8 mouse cellular contexts compared by ENCODE assay signal in genomic region chr2:27473061-27473765, GRCm38 (mm10). TPM values are rescaled to one million over a fixed set of nuclear protein-coding genes. Genes with fewer than 3 reads are reported as not detected.
DNase-seq lines count a peak whose midpoint lies in the region; ATAC-seq lines count a peak whose summit lies in the region.

No protein-coding gene starts in this region.

- H3K9ac ChIP-seq in hindbrain, embryonic 14.5 days, result no peak overlapping the region
- peak overlapping the region; percentile 95 for H3K9ac ChIP-seq in midbrain, embryonic 16.5 days (ENCODE audit: low read depth, low read length)

- no peak for ATAC-seq in hindbrain, embryonic 14.5 days (ENCODE audit: low FRiP score)
- ATAC-seq in midbrain, embryonic 16.5 days, result no peak

- H3K27me3 ChIP-seq in heart, embryonic 10.5 days (ENCODE audit: insufficient read depth, poor library complexity, severe bottlenecking), result no peaks in the 10 kb centered on the region
- H3K27me3 ChIP-seq in hindbrain, embryonic 14.5 days (ENCODE audit: control insufficient read depth, insufficient read depth, low read length), result no peaks in the 10 kb centered on the region
- no peaks in the 10 kb centered on the region for H3K27me3 ChIP-seq in midbrain, embryonic 16.5 days (ENCODE audit: control insufficient read depth, insufficient read depth, low read depth, low read length)

- H3K27ac ChIP-seq in heart, embryonic 10.5 days, result peak overlapping the region; percentile 57
- no peak overlapping the region for H3K27ac ChIP-seq in hindbrain, embryonic 14.5 days
- no peak overlapping the region for H3K27ac ChIP-seq in midbrain, embryonic 16.5 days (ENCODE audit: low read length)

- H3K9me3 ChIP-seq in heart, embryonic 10.5 days, result no peaks in the 10 kb centered on the region
- no peaks in the 10 kb centered on the region for H3K9me3 ChIP-seq in hindbrain, embryonic 14.5 days (ENCODE audit: control insufficient read depth, low read length)
- H3K9me3 ChIP-seq in midbrain, embryonic 16.5 days (replicated peaks; ENCODE audit: control insufficient read depth, low read length, poor library complexity, severe bottlenecking), result no peaks in the 10 kb centered on the region

- H3K36me3 ChIP-seq in heart, embryonic 10.5 days, result peaks cover 29% of the 10 kb centered on the region
- no peaks in the 10 kb centered on the region for H3K36me3 ChIP-seq in hindbrain, embryonic 14.5 days (replicated peaks; ENCODE audit: control insufficient read depth, insufficient read depth)
- H3K36me3 ChIP-seq in midbrain, embryonic 16.5 days (ENCODE audit: control insufficient read depth, insufficient read depth, low read length), result no peaks in the 10 kb centered on the region

- no peak for DNase-seq in heart, embryonic 10.5 days (ENCODE audit: low spot score)
- no peak for DNase-seq in heart, postnatal 25 days (ENCODE audit: low spot score)
- DNase-seq in ZHBTc4 (ENCODE audit: low read depth, low spot score), result peak; percentile 59
- no peak for DNase-seq in hindbrain, embryonic 14.5 days (ENCODE audit: low spot score)
- no peak for DNase-seq in gastrocnemius, postnatal 14 days
- no peak for DNase-seq in gastrocnemius, adult 8-10 months (ENCODE audit: low spot score in 2 of 2)
- no peak for DNase-seq in cerebellum, adult 11-12 months

- H3K4me2 ChIP-seq in hindbrain, embryonic 14.5 days (replicated peaks), result peak overlapping the region; percentile 95
- peak overlapping the region; percentile 99 for H3K4me2 ChIP-seq in midbrain, embryonic 16.5 days (ENCODE audit: low read length)

- peak overlapping the region; percentile 97 for H3K4me3 ChIP-seq in heart, embryonic 10.5 days
- H3K4me3 ChIP-seq in hindbrain, embryonic 14.5 days (replicated peaks; ENCODE audit: low read length), result peak overlapping the region; percentile 96; the same call in 1 of the 2 replicates
- peak overlapping the region; percentile 15 for H3K4me3 ChIP-seq in midbrain, embryonic 16.5 days (ENCODE audit: low read depth, low read length)

- 50% methylated on average over 7 of the region's 7 CpGs for WGBS in heart, embryonic 10.5 days
- 74% methylated on average over 7 of the region's 7 CpGs for WGBS in hindbrain, embryonic 14.5 days
- 75% methylated on average over 7 of the region's 7 CpGs for WGBS in midbrain, embryonic 16.5 days

- H3K4me1 ChIP-seq in heart, embryonic 10.5 days, result peaks cover 68% of the 10 kb centered on the region
- peaks cover 37% of the 10 kb centered on the region for H3K4me1 ChIP-seq in hindbrain, embryonic 14.5 days (replicated peaks; ENCODE audit: control insufficient read depth, insufficient read depth, low read length)
- H3K4me1 ChIP-seq in midbrain, embryonic 16.5 days (ENCODE audit: control insufficient read depth, insufficient read depth, low read length), result peaks cover 43% of the 10 kb centered on the region

- intact Hi-C loops in heart, postnatal 25 days (cut with DNase I), result no loop called here
- intact Hi-C loops in gastrocnemius, postnatal 14 days (cut with DNase I; ENCODE audit: low total_unique reads), result loop anchor here (5.0 kb wide), 1 partner anchor 39 kb away; no protein-coding TSS in a partner anchor

RNA-seq across cellular contexts. Expression of gene Brd3os, which starts 31.1 kb away (rescaled TPM):
- polyA plus RNA-seq in heart, embryonic 10.5 days (2016; fragmentation: Nextera tagmentation; extraction: Ambion mirVana), result 2.3 and 3.3 TPM in 2 replicates
- 1 to 10 TPM in 1 of 2 experiments, under 1 TPM in 1; 0.70 to 1.3 TPM for total RNA-seq in heart, postnatal 25 days (2021)
- 43.8 and 45.9 TPM in 2 replicates for polyA plus RNA-seq in hindbrain, embryonic 14.5 days (2014; fragmentation: Nextera tagmentation; extraction: Ambion mirVana)
- polyA plus RNA-seq in midbrain, embryonic 16.5 days (2015; fragmentation: Nextera tagmentation; extraction: Ambion mirVana), result 42.0 and 43.0 TPM in 2 replicates
- 1 to 10 TPM in 1 of 2 experiments, under 1 TPM in 1; 1.00 to 1.4 TPM for total RNA-seq in gastrocnemius, postnatal 14 days (2021)
- 1 to 10 TPM in 1 of 4 experiments, under 1 TPM in 3; 0.70 to 1.2 (median 0.82) TPM for total RNA-seq in gastrocnemius, adult 8-10 months (2022)

RNA-seq across cellular contexts. Expression of gene Brd3, which starts 34.2 kb away (rescaled TPM):
- 90.5 and 135 TPM in 2 replicates for polyA plus RNA-seq in heart, embryonic 10.5 days (2016; fragmentation: Nextera tagmentation; extraction: Ambion mirVana)
- total RNA-seq in heart, postnatal 25 days (2021), result 10 to 100 TPM; 29.3 to 35.7 TPM
- 132 and 134 TPM in 2 replicates for polyA plus RNA-seq in hindbrain, embryonic 14.5 days (2014; fragmentation: Nextera tagmentation; extraction: Ambion mirVana)
- polyA plus RNA-seq in midbrain, embryonic 16.5 days (2015; fragmentation: Nextera tagmentation; extraction: Ambion mirVana), result 141 and 142 TPM in 2 replicates
- 10 to 100 TPM; 23.7 to 35.2 TPM for total RNA-seq in gastrocnemius, postnatal 14 days (2021)
- total RNA-seq in gastrocnemius, adult 8-10 months (2022), result 10 to 100 TPM; 19.4 to 29.0 (median 24.9) TPM

RNA-seq across cellular contexts. Expression of gene Wdr5, which starts 41.7 kb away (rescaled TPM):
- 44.3 and 57.8 TPM in 2 replicates for polyA plus RNA-seq in heart, embryonic 10.5 days (2016; fragmentation: Nextera tagmentation; extraction: Ambion mirVana)
- total RNA-seq in heart, postnatal 25 days (2021), result 10 to 100 TPM; 23.4 to 23.7 TPM
- polyA plus RNA-seq in hindbrain, embryonic 14.5 days (2014; fragmentation: Nextera tagmentation; extraction: Ambion mirVana), result 39.1 and 42.1 TPM in 2 replicates
- polyA plus RNA-seq in midbrain, embryonic 16.5 days (2015; fragmentation: Nextera tagmentation; extraction: Ambion mirVana), result 42.6 and 44.4 TPM in 2 replicates
- total RNA-seq in gastrocnemius, postnatal 14 days (2021), result 10 to 100 TPM; 17.5 to 20.9 TPM
- total RNA-seq in gastrocnemius, adult 8-10 months (2022), result 10 to 100 TPM; 15.4 to 19.7 (median 17.1) TPM

RNA-seq across cellular contexts. Expression of gene Vav2, which starts 46.4 kb away (rescaled TPM):
- polyA plus RNA-seq in heart, embryonic 10.5 days (2016; fragmentation: Nextera tagmentation; extraction: Ambion mirVana), result 5.1 and 8.1 TPM in 2 replicates
- 10 to 100 TPM; 12.7 to 13.6 TPM for total RNA-seq in heart, postnatal 25 days (2021)
- polyA plus RNA-seq in hindbrain, embryonic 14.5 days (2014; fragmentation: Nextera tagmentation; extraction: Ambion mirVana), result 15.0 and 16.0 TPM in 2 replicates
- 9.2 and 12.6 TPM in 2 replicates for polyA plus RNA-seq in midbrain, embryonic 16.5 days (2015; fragmentation: Nextera tagmentation; extraction: Ambion mirVana)
- 1 to 10 TPM; 3.2 to 4.0 TPM for total RNA-seq in gastrocnemius, postnatal 14 days (2021)
- total RNA-seq in gastrocnemius, adult 8-10 months (2022), result 1 to 10 TPM; 2.0 to 2.2 (median 2.0) TPM

Comparison
In these comparisons a context has a peak if more than half of its experiments do, and no peak if none do; other contexts are left out.
1. H3K4me3 ChIP-seq: peak in every context shown above with its lines; median percentile 97 in heart, embryonic 10.5 days; 96 in hindbrain, embryonic 14.5 days; 15 in midbrain, embryonic 16.5 days.